Mouse (Mus musculus) heart, embryonic 15.5 days (tissue): ENCODE results near the gene Olfr384. TPM values are rescaled to one million over a fixed set of nuclear protein-coding genes. Genes with fewer than 3 reads are reported as not detected.
"Not testable (repeated sequence)": the region's sequence is repeated elsewhere in the genome, so short reads cannot be mapped to it uniquely, and the experiment has no call there.

Experiments used
- ATAC-seq: fragments of 200-750 bp; cut with Nextera tagmentation; replicated peaks from 2 replicates; pipeline ENCODE4 v1.8.0; 2017; ENCODE audit warnings: low read depth, moderate TSS enrichment; ENCODE audit not compliant: insufficient number of reproducible peaks, insufficient read depth, low FRiP score
- H3K27ac ChIP-seq: fragments of 300-500 bp; sonication (generic); 2 replicates; pipeline ENCODE4 v1.5.1; 2015; ENCODE audit warnings: mild to moderate bottlenecking, inconsistent platforms
- H3K27me3 ChIP-seq: fragments of 300-500 bp; sonication (generic); 2 replicates; pipeline ENCODE4 v1.6.1; 2015; ENCODE audit warnings: inconsistent platforms
- H3K36me3 ChIP-seq: fragments of 300-500 bp; sonication (generic); 2 replicates; pipeline ENCODE4 v1.6.1; 2015; ENCODE audit warnings: mild to moderate bottlenecking, inconsistent platforms
- H3K4me1 ChIP-seq: fragments of 300-500 bp; sonication (generic); replicated peaks from 2 replicates; pipeline ENCODE4 v1.6.1; 2015; ENCODE audit warnings: inconsistent platforms
- H3K4me2 ChIP-seq: fragments of 300-500 bp; sonication (generic); 2 replicates; pipeline ENCODE4 v1.6.1; 2015; ENCODE audit warnings: inconsistent platforms, mild to moderate bottlenecking, moderate library complexity
- H3K4me3 ChIP-seq: fragments of 300-500 bp; sonication (generic); 2 replicates; pipeline ENCODE4 v1.5.1; 2015; ENCODE audit warnings: mild to moderate bottlenecking, inconsistent platforms
- H3K9ac ChIP-seq: fragments of 300-500 bp; sonication (generic); 2 replicates; pipeline ENCODE4 v1.6.1; 2015; ENCODE audit warnings: mild to moderate bottlenecking, inconsistent platforms
- H3K9me3 ChIP-seq: fragments of 300-500 bp; sonication (generic); replicated peaks from 2 replicates; pipeline ENCODE4 v1.6.1; 2016; ENCODE audit warnings: inconsistent platforms
- WGBS: fragments of 180-500 bp; shearing (Covaris S2); methylation state at CpG from one replicate; pipeline ENCODE4 v1.1.7; 2015; ENCODE audit warnings: mixed read lengths; 5-methylcytosine and 5-hydroxymethylcytosine counted together
- polyA plus RNA-seq: library from polyadenylated mRNA; unstranded; fragments of >200 nt; fragmentation: Nextera tagmentation; extraction: Ambion mirVana; gene quantifications from 2 replicates; pipeline ENCODE4 v1.2.1, GENCODE M21; 2015

Olfr384 gene
- polyA plus RNA-seq = not detected in 2 replicates

- no peak within 1 kb of the TSS for H3K4me3 ChIP-seq
- no peak for ATAC-seq
These were observed at the start of gene Olfr384 for GRCm38 (mm10) chr11:73598294-73598693. Gene Olfr384 (plus strand): TSS chr11:73598594.

GRCm38 (mm10) chr11:73579871-73580270, 18.5 kb upstream of the Olfr384 start:
- Histone ChIP-seq H3K9me3 (no peaks in the 10 kb centered on the region), H3K9ac (no peak overlapping the region), H3K4me3 (no peak overlapping the region), H3K27me3 (no peaks in the 10 kb centered on the region), H3K4me2 (no peak overlapping the region), H3K36me3 (no peaks in the 10 kb centered on the region), H3K27ac (no peak overlapping the region), H3K4me1 (no peaks in the 10 kb centered on the region)
- ATAC-seq = no peak

More at GRCm38 (mm10) chr11:73598294-73598693, at the start of gene Olfr384:
- Histone ChIP-seq H3K4me1 (no peaks in the 10 kb centered on the region), H3K27ac (no peak within 1 kb of the TSS), H3K9ac (no peak within 1 kb of the TSS), H3K36me3 (no peaks in the 10 kb centered on the region), H3K4me2 (no peak within 1 kb of the TSS), H3K27me3 (no peaks in the 10 kb centered on the region), H3K9me3 (no peaks in the 10 kb centered on the region)

- not testable (repeated sequence) for H3K27me3 ChIP-seq, H3K9ac ChIP-seq, H3K9me3 ChIP-seq, ATAC-seq, H3K4me2 ChIP-seq, H3K36me3 ChIP-seq, H3K4me3 ChIP-seq, H3K27ac ChIP-seq, H3K4me1 ChIP-seq
- 67% methylated on average over 1 of the region's 1 CpGs for WGBS
These were observed 15.2 kb upstream of the Olfr384 start for GRCm38 (mm10) chr11:73583188-73583587.

- no peak within 1 kb of the TSS for H3K9ac ChIP-seq
- H3K4me2 ChIP-seq = no peak within 1 kb of the TSS
- H3K4me3 ChIP-seq = no peak within 1 kb of the TSS
- no peaks in the 10 kb centered on the region for H3K4me1 ChIP-seq
- ATAC-seq = no peak
- no peaks in the 10 kb centered on the region; the same call in 1 of the 2 replicates for H3K9me3 ChIP-seq
- no peaks in the 10 kb centered on the region for H3K27me3 ChIP-seq
- H3K36me3 ChIP-seq = no peaks in the 10 kb centered on the region
- H3K27ac ChIP-seq = no peak within 1 kb of the TSS
These were observed 5.5 kb upstream of the Olfr384 start, which contains the start of gene Olfr385 for GRCm38 (mm10) chr11:73592908-73593307. Gene Olfr385 (minus strand): TSS chr11:73593008.

Other genes with a start within 250 kb of the Olfr384 start
- gene Olfr20, start 247.8 kb upstream of the Olfr384 start, polyA plus RNA-seq = not detected in 2 replicates
- gene Olfr376, start 227.3 kb upstream of the Olfr384 start, polyA plus RNA-seq = not detected in 2 replicates
- not detected in 2 replicates for gene Olfr1, start 199.0 kb upstream of the Olfr384 start, polyA plus RNA-seq
- not detected in 2 replicates for gene Olfr378, start 170.1 kb upstream of the Olfr384 start, polyA plus RNA-seq
- gene Olfr380, start 141.1 kb upstream of the Olfr384 start, polyA plus RNA-seq = not detected in 2 replicates
- gene Olfr381, start 107.0 kb upstream of the Olfr384 start, polyA plus RNA-seq = not detected in 2 replicates
- gene Olfr382, start 81.4 kb upstream of the Olfr384 start, polyA plus RNA-seq = not detected in 2 replicates
- not detected in 2 replicates for gene Olfr385, start 5.6 kb upstream of the Olfr384 start, polyA plus RNA-seq
- gene Zfp735, start 90.2 kb downstream of the Olfr384 start, polyA plus RNA-seq = not detected in 2 replicates
- not detected in 2 replicates for gene Olfr389, start 182.1 kb downstream of the Olfr384 start, polyA plus RNA-seq
- not detected in 2 replicates for gene Olfr390, start 184.4 kb downstream of the Olfr384 start, polyA plus RNA-seq
- not detected in 2 replicates for gene Olfr391-ps, start 204.5 kb downstream of the Olfr384 start, polyA plus RNA-seq
- not detected in 2 replicates for gene Olfr392, start 218.5 kb downstream of the Olfr384 start, polyA plus RNA-seq